ENCODE assay signal across 22 mouse cellular contexts in the genomic region with DNA sequence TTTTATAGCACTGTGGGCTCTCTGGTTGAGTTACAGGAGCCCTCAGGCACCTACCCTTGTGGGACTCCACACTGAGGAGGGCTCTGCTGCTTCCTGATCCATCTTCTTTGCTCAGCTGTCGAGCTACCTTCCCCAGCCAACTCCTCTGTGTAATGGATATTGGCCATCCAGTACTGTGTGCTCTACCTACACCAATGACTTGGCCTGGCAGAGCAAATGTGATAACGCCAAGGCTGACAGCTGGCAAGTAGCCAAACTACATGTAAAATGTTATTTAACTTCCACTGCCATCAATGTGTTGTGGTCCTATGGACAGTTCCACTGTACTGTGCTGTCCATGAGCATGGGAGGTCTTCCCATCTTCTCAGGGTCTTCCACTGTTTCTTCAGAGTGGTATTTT. TPM values are rescaled to one million over a fixed set of nuclear protein-coding genes. Genes with fewer than 3 reads are reported as not detected.
A peak's percentile ranks its signal among the peaks of the same experiment; 100 is the strongest.
DNase-seq lines count a peak whose midpoint lies in the region; ATAC-seq and TF ChIP-seq lines count a peak whose summit lies in the region.
"Had no signal": no experiment of that assay in that cellular context is flagged by ENCODE, and none has a peak within 500 bp of the region (broad histone marks: within the 10 kb centered on the region; RNA-seq: fewer than 3 reads in every experiment).

No protein-coding gene starts in this region.

- TF ChIP-seq EP300 in liver, postnatal 0 days (IDR thresholded peaks at IDR 0.05; ENCODE audit: low read depth), result no peak

- H3K9ac ChIP-seq in liver, postnatal 0 days (replicated peaks), result no peak overlapping the region
- H3K9ac ChIP-seq in liver, embryonic 12.5 days, result no peak overlapping the region
- H3K9ac ChIP-seq: forebrain, embryonic 12.5 days; forebrain, embryonic 15.5 days; heart, embryonic 13.5 days; hindbrain, embryonic 14.5 days had no signal

- no peaks in the 10 kb centered on the region for H3K9me3 ChIP-seq in liver, postnatal 0 days (ENCODE audit: low read length)
- no peaks in the 10 kb centered on the region for H3K9me3 ChIP-seq in liver, embryonic 12.5 days (replicated peaks)
- H3K9me3 ChIP-seq: forebrain, embryonic 12.5 days; forebrain, embryonic 15.5 days; heart, embryonic 10.5 days; heart, embryonic 13.5 days had no signal

- ATAC-seq in liver, postnatal 0 days, result peak; percentile 75
- no peak for ATAC-seq in liver, embryonic 12.5 days
- peak; percentile 71 for ATAC-seq in erythroblast, adult 5-6 weeks (replicated peaks; ENCODE audit: low FRiP score, poor library complexity, severe bottlenecking)
- peak; percentile 69 for ATAC-seq in megakaryocyte progenitor cell, adult 5-6 weeks (replicated peaks; ENCODE audit: poor library complexity)
- ATAC-seq: activated CD4-positive, CD25-positive, alpha-beta regulatory T cell, adult 4 months; CD4-positive, CD25-positive, alpha-beta regulatory T cell, adult 4 months; forebrain, embryonic 15.5 days; hindbrain, postnatal 0 days; inflammation-experienced regulatory T-cells, adult 6 months had no signal

- no peak for DNase-seq in liver, postnatal 0 days
- no peak for DNase-seq in lung, postnatal 14 days
- no peak for DNase-seq in left cerebral cortex, postnatal 14 days (ENCODE audit: low spot score in 2 of 2)
- DNase-seq: adrenal gland, postnatal 10 days; cerebellum, adult 11 months; cerebellum, adult 8-10 months; gastrocnemius, postnatal 25 days; heart, adult 18-20 months; heart, postnatal 14 days; heart, postnatal 4 days had no signal

- H3K36me3 ChIP-seq in liver, postnatal 0 days (replicated peaks; ENCODE audit: insufficient read depth, low read length), result peaks cover under 1% of the 10 kb centered on the region
- H3K36me3 ChIP-seq in liver, embryonic 12.5 days, result peaks cover 42% of the 10 kb centered on the region

- 41% methylated on average over 2 of the region's 2 CpGs for WGBS in liver, postnatal 0 days (ENCODE audit: insufficient replicate concordance)
- WGBS in liver, embryonic 12.5 days (ENCODE audit: insufficient replicate concordance), result 70% methylated on average over 2 of the region's 2 CpGs

- no peaks in the 10 kb centered on the region for H3K27me3 ChIP-seq in liver, postnatal 0 days (ENCODE audit: insufficient read depth, low read length)
- no peaks in the 10 kb centered on the region for H3K27me3 ChIP-seq in liver, embryonic 12.5 days (replicated peaks)
- H3K27me3 ChIP-seq: forebrain, embryonic 12.5 days; forebrain, embryonic 15.5 days; heart, embryonic 13.5 days had no signal

- H3K27ac ChIP-seq in liver, postnatal 0 days (ENCODE audit: low read depth), result no peak overlapping the region
- H3K27ac ChIP-seq in liver, embryonic 12.5 days, result no peak overlapping the region
- H3K27ac ChIP-seq: forebrain, embryonic 12.5 days; forebrain, embryonic 15.5 days; heart, embryonic 10.5 days; heart, embryonic 13.5 days; hindbrain, embryonic 14.5 days; hindbrain, postnatal 0 days had no signal

- no peak for TF ChIP-seq CTCF in liver, postnatal 0 days (IDR thresholded peaks at IDR 0.05; ENCODE audit: low read depth)

- H3K4me3 ChIP-seq in liver, postnatal 0 days (ENCODE audit: low read depth, low read length), result no peak overlapping the region
- H3K4me3 ChIP-seq in liver, embryonic 12.5 days, result no peak overlapping the region
- H3K4me3 ChIP-seq: forebrain, embryonic 12.5 days; forebrain, embryonic 15.5 days; heart, embryonic 10.5 days; heart, embryonic 13.5 days had no signal

- H3K4me2 ChIP-seq in liver, postnatal 0 days (ENCODE audit: low read depth, low read length), result no peak overlapping the region
- H3K4me2 ChIP-seq in liver, embryonic 12.5 days, result no peak overlapping the region
- H3K4me2 ChIP-seq: forebrain, embryonic 12.5 days; forebrain, embryonic 15.5 days; heart, embryonic 13.5 days; hindbrain, embryonic 14.5 days had no signal

- H3K4me1 ChIP-seq in liver, postnatal 0 days (ENCODE audit: insufficient read depth), result peaks cover 20% of the 10 kb centered on the region
- peaks cover 21% of the 10 kb centered on the region for H3K4me1 ChIP-seq in liver, embryonic 12.5 days
- H3K4me1 ChIP-seq: forebrain, embryonic 12.5 days; forebrain, embryonic 15.5 days; heart, embryonic 10.5 days had no signal

- intact Hi-C loops in left cerebral cortex, postnatal 14 days (cut with DNase I), result no loop called here

RNA-seq across cellular contexts. Expression of gene Ankrd9, which starts 16.9 kb away (rescaled TPM):
- 15.9 and 16.5 TPM in 2 replicates for polyA plus RNA-seq in liver, postnatal 0 days (2015; fragmentation: Nextera tagmentation; extraction: Ambion mirVana)
- 62.2 TPM in 2 replicates for polyA plus RNA-seq in liver, embryonic 12.5 days (2016; fragmentation: Nextera tagmentation; extraction: Ambion mirVana)
- 29.8 and 52.2 TPM in 2 replicates for total RNA-seq in erythroblast, adult 5-6 weeks (2015; ENCODE audit: low replicate concordance)
- 66.5 and 82.1 TPM in 2 replicates for total RNA-seq in erythroblast, adult 5-6 weeks (2017; ENCODE audit: low replicate concordance)
- 1.1 and 1.4 TPM in 2 replicates for total RNA-seq in megakaryocyte progenitor cell, adult 5-6 weeks (2015)
- 1.8 and 4.6 TPM in 2 replicates for total RNA-seq in megakaryocyte progenitor cell, adult 5-6 weeks (2017)
- 10 to 100 TPM; 12.2 to 14.5 TPM for total RNA-seq in left cerebral cortex, postnatal 14 days (2021)
